Mouse (Mus musculus) liver, adult 2 months (tissue): ENCODE measurements around the gene Irx2.

Source experiments
- CTCF ChIP-seq: fragments of 200-500 bp; IDR thresholded peaks from 2 replicates; pipeline ENCODE4 v1.5.1; 2011; ENCODE audit warnings: low read depth, low read length, control low read depth
- POLR2A ChIP-seq: fragments of 200-500 bp; IDR thresholded peaks from 2 replicates; pipeline ENCODE4 v1.6.1; 2011; ENCODE audit warnings: low read length, control low read depth; ENCODE audit not compliant: insufficient read depth; ENCODE audit errors: extremely low read depth

GRCm38 (mm10) chr13:72675826-72676225 is 47.2 kb downstream of the Irx2 start:
- TF ChIP-seq POLR2A (no peak), CTCF (no peak)
